Mouse (Mus musculus) T-helper 2 cell (primary cell): ENCODE measurements around the gene Dnaic2.

Experiments used
- in situ Hi-C: fragments of 300-600 bp; cut with MboI, MseI; formaldehyde crosslinking; loops from one replicate; pipeline ENCODE4 v1.15.1; 2025; ENCODE audit warnings: high pct_unique_total_duplicates

The Dnaic2 gene

DNA sequence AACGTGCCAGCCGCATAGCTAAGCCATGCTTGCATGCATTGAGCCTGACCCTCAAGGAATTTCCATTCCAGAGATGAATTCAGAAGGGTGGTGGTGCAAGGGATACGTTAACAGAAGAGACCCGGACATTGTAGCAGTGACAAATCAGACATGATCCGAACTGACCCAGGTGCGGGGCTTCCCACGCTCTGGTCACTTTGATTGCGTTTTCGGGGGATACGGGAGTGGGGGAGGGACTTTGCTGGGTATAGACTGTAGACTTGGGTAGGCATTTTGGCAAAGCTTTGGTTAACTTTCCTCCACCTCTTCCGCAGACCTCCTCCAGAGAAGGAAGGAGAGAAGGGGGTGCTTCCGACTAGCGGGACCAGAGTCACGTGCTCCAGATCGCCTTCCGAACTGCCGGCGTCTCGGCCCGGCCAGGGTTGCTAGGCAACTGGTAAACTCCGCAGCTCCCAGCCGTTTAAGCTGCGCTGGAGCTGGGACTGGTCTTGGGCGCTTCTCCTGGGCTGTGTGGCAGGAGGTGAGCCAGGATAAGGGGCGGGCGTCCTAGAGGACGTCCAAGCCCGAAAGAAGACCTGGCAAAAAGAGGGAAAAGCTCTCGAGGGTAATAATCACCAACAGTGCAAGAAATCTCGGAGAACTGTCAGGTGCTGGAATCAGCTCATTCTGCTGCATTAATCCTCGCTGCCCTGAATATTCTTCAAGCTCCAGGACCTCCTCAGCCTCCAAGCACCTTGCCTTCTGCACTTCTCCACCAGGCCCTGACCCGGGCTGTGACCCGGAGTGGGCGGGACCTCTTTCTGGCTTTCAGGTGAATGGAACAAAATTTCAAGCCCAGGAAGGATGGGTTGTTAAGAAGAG, at the start of gene Dnaic2:
Gene Dnaic2, plus strand, starts transcription at position 444 of the 861 bp plus-strand sequence.
- in situ Hi-C loops, result no loop called here

DNA sequence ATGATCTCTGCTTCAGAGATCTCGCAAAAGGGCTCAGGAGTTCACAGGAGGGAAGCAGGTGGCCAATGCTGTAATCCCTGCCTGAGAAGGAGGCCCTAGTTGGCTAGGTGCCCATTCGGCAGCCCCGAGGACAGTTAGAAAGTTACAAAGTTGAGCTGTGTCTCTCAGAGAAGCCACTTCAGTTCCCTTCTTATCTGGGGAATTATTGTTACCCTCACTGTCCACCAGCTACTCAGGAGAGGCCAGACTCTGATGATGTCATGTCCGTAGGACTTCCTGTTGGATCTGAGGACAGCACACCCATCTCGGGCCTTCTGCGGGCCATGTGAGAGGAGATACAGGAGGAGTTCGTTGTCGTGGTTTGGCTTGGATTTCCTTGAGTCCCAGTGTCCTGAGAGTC, 47.6 kb upstream of the Dnaic2 start:
- in situ Hi-C loops, result loop anchor here (10.0 kb wide), 1 partner anchor 725 kb away; the partner anchor contains the start of gene Mrpl58

DNA sequence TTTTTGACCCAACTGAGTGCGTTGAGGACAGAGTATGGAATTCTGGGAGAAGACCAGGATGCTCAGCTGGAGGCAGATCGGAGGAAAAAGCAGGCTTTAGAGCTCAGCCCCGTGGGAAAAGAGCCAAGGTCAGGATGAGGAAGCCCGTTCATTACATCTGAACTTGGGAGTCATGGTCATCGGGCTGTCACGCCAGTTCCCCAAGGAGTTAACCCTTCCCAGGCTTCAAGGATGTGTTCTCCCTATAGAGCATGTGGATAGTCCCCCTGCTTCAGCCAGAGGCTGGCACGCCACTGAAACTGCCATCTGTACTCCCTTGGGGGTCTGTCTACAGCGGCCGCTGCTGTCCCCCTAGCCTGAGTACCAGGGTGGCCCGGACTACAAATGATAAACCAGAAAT, 46.9 kb upstream of the Dnaic2 start:
- in situ Hi-C loops, result no loop called here

DNA sequence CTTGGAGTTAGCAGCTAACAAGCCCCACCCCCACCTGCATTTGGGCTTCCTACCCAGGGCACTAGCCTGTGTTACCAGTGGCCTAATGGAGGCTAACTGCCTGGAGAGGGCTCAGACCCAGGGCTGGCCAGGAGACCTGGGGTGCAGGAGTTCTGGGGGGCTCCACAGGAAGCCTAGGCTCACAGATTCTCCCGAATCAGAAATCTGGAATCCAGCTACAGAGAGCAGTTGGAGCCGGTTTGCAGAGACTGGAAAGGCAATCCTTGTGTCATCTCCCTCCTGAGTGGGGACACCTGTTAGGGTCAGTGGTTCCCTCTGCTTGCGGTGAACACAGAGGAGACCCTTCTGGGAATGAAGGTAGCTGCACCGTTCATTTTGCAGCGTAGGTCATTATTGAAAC, 46.2 kb upstream of the Dnaic2 start:
- in situ Hi-C loops, result no loop called here

DNA sequence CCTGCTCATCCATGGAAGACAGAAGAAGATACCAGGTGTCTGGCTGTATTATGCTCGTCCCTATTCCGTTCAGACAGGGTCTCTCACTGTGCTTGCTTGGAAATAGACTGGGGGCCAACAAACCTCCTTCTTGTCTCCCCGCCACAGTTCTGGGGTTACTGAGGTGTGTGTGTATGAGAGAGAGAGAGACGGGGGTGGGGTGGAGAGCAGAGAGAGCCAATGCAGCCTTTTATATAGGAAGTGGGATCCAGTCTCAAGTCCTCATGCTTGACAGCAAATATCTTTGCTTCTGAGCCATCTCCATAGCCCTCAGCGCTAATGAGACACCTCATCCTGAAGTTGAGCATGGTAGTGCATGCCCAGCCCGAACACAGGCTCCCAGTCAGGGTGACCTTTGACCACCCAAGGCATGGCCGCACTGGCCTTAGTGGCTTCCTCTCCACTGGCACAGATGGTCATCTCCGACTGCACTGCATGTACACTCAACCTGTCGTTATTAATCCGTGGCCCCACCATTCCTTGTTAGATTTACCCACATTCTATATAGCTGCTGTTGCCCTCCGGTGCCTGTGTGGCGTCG, 44.8 kb upstream of the Dnaic2 start:
- in situ Hi-C loops, result no loop called here

DNA sequence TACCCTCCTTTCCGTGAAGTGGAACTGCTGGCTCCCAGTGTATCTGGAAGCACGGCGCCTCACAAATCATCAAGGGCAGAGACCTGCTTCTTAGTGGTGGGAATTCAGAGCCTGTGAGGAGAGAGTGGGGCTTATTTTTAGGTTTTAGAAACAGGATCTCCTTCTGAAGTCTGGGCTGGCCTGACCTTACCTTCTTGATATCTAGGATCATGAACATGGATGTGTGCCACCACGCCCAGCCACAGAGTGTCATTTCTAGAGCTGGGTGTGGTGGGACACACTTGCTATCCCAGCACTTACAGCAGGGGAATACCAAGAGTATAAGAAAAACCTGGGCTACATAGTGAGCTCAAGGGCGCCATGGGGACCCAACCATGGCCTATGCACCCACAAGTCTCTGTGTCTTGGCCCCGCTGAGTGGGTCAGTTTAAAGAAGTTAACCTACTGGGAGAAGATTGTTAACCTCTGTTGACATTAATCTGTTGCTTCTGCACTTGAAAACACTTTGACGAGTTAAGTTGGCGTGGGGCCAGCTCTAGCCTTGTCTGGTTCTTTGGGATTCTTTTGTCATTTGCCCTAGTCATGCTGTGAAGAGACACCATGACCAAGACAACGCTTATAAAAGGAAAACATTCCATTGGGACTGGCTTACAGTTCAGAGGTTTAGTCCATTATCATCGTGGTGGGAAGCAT, 44.0 kb upstream of the Dnaic2 start:
- in situ Hi-C loops, result no loop called here

DNA sequence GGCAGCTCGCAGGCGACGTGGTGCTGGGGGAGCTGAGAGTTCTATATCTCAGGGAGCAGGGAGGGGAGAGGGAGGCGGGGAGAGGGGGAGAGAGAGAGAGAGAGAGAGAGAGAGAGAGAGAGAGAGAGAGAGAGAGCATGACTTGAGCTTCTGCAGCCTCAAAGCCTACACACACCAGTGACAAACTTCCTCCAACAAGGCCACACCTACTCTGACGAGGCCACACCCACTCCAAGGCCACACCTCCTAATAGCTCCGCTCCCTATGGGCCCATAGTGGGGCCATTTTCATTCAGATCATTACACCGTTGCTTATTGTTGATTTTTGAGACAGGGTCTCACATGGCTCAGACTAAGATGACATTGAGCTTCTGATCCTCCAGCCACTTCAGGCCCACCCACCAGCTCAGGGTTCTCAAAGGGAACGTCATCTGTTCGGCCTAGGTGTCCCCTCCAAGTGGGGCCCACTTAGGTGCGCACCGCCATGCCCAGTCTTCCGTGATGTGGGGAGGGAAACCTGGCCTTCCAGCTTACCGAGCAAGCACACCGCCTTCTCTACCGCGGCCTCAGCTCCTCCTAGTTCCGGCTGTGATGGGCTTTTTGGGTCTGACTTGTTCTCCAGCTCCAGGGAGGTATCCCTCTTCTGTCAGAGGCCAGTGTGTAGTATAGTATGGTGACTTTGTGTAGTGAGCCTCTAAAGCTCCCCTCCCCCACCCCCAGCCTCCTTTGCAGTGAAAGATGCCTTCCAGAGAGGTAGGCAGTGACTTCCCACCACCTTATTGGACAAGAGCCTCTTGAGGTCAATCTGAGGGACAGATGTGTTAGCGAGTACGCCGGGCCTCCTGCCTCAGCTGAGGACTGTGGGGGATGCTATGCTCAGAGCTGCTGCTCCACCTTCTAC, 43.2 kb upstream of the Dnaic2 start:
- in situ Hi-C loops, result no loop called here

DNA sequence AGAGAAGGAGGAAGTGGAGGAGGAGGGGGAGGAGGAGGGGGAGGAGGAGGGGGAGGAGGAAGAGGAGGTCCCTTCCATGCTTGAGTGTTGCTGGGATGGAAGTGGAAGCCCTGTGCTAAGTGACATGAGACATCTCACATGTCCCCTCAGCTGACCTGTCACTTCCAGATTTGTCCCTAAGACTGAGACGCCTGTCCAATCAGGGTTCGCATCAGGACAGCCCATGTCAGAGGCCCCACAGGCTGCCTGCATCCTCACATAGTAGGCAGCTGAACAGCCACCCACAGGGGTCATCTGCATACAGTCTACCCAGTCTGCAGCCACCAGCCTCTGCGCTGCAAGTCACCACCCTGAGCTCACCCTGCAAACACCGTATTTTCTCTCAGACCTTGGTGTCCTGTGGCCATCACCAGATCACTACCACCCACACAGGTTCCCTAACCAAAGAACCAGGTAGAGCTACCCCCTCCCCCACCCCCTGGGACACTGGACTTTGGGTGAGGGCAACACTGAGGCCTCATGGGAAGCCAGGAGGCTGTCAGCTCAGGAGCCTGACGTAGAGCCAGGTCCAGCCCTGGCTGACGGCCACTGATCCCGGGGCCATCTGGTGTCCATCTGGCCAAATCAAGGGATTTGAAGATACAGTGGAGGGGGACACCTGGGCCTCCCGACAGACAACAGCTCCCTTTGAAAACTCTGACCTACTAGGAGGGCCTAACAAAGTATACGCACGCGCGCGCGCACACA, 42.4 kb upstream of the Dnaic2 start:
- in situ Hi-C loops, result no loop called here

DNA sequence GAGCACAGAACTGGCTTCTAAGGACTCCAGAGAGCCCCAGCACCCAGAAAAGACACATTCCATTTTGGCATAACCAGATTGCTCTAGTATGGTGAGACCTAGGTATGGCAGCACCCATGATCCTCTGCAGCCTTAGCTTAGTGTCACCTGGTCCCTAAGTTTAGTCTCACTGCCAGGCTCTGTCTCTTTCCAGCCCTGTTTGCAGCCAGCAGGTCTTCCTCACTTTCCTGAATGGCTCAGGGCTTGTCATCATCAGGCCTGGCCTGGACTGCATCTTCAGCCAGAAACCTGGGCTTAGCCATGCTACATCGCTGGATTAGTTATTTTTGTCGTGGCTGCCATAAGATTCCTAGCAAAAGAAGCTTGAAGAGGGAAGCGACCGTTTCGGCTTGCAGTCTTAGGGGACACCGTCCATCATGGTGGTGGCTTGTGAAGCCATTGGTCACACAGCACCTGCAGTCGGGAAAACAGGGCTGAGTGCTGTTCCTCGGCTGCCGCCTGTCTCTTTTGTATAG, 41.6 kb upstream of the Dnaic2 start:
- in situ Hi-C loops, result no loop called here

DNA sequence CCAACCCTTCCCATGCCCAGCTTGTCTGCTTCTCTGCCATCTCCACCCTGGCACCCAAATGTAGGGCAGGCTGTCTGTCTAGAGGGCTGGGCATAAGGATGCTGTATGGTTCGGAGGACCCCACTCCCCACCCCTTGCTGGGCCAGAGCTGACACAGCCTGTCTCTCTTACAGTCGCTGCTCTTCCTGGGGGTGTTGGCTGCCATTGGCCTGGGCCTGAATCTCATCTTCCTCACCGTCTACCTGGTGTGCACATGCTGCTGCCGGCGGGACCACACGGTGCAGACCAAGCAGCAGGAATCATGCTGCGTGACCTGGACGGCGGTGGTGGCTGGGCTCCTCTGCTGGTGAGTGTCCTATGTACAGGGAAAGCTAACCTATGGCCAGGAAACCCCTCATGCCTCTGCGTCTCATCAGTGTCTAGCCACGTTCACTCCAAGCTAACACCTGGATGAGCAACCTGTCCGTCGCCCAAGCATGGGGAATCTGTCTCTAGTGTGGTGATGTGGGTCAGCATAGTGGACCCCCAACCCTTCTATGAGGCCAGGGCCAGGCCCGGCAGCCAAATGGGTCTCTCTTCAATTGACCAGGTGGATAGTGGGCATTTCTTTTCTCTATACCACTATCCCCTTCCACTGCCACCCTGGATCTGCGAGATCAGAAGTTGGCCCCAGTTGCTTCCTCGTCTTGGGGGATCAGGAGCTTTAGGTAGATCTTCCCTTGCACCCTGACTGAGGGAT, 40.8 kb upstream of the Dnaic2 start:
- in situ Hi-C loops, result no loop called here

DNA sequence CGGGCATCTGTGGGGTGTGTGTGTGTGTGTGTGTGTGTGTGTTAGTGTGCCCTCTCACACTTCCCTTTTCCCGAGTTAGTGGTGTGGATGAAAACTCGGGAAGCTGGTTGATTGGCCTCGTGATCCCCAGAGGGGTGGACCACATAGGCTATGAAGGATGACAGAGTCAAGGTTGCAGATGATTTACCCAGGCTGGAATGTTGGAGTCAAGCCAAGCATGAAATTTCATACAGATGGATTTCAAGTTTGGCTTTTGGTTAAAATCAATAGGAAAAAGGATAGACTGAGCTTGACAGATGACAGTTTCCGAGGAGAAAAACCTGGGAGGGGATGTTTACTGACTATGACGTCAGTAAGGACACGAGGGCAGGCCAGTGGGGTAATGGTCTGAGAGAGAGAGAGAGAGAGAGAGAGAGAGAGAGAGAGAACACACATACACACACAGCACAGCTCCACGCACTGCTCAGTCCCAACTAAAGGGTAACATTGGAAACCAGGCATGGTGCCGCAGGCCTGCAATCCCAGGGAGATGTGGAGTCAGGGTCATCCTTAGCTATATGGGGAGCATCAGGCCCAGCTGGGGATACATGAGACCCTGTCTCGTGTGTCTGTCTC, 39.5 kb upstream of the Dnaic2 start:
- in situ Hi-C loops, result no loop called here

DNA sequence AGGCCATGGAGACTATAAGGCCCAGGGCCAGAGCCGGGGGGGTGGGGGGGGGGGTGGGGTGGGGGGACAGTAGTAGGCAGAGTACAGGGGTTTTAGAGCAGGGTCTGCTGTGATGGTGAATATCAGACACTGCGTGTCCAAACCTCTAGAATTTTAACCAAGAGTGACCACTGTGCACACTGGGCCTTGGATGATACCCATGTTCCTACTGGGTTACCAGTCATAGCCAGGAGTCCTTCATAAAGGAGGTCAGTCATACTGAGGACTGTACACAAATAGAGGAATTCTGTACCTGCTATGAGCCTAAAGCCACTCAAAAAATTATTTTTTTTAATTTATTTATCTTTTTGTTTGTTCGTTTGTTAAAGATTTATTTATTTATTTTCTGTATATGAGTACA, 38.5 kb upstream of the Dnaic2 start:
- in situ Hi-C loops, result no loop called here

DNA sequence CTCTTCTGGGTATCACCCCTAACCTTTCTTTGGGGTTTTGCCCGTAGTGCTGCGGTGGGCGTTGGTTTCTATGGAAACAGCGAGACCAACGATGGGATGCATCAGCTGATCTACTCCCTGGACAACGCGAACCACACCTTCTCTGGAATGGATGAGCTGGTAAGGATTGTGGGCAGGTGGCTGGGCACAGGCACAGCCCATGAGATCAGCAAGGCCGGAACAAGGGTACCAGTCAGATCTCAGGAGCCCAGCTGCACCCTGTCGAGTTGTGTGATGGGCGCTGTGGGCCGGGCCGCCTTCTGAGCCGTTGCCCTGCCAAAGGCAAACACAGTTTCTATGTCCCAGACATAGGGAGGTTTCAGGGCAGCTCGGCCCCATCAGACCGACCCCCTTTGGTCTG, 37.0 kb upstream of the Dnaic2 start:
- in situ Hi-C loops, result no loop called here

DNA sequence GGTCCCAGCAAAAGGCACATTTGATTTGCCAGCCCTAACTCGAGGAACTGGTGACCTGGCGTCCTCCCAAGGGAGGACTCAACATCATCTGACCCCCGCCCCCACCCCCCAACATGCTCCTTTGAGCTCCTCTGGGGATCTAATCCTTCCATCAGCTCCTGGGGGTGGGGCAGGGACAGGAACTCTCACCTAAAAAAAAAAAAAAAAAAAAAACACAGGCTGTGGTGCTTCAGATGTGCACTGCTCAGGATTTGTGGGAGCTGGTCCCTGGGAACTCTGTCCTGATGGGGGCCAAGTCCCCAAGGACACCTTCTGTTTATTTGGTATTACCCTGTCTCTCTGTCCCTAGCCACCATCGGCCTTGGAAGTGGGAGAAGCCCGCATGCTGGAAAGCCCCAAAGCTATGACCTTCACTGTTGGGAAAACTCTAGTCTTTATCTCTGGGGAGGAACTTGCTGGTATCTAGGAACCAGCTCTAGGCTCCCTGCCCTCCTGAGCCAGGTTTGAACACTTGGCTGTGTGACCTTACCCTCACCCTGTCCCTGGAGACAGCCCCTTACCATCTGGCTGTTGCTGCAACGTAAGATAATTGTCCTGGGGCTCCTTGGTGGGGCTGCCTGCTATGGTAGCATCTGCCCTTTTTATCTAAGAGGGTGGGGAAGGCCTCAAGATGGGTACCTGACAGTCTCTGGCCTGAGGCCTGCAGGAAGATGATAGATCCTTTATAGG, 35.6 kb upstream of the Dnaic2 start:
- in situ Hi-C loops, result no loop called here

DNA sequence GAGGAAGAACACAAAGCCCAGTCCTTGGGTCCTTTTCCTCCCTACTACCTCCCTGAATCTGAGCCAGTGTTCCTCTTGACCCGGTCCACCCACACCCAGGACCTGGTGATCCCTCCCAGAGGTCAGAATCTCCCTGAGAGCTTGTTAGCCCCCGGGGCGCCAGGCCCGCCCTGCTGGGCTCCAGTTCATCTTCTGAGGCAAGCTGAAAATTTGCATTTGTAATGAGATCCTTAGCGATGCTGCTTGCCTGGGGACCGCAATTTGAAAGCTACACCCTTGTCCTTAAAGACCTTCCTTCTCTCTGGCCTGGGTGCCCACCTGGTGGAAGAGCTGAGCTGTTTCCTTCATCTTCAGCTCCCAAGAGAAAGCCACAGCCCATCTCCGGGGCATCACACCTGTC, 34.6 kb upstream of the Dnaic2 start:
- in situ Hi-C loops, result no loop called here

DNA sequence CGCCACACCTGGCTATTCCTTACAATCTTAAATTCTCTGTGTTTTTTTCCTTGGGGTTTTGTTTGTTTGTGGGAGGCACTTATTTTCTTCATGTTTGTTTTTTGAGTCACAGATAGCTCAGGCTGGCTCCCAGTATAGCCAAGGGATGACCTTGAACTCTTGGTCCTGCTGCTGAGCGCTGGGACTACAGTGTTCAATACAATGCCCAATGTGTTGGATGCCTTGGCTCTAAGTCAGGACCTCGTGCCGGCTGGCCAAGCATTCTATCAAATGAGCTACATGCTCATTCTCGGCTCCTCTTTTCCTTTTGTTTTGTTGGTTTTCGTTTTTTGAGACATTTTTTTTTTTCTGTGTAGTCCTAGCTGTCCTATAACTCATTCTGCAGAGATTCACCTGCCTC, 33.8 kb upstream of the Dnaic2 start:
- in situ Hi-C loops, result no loop called here

DNA sequence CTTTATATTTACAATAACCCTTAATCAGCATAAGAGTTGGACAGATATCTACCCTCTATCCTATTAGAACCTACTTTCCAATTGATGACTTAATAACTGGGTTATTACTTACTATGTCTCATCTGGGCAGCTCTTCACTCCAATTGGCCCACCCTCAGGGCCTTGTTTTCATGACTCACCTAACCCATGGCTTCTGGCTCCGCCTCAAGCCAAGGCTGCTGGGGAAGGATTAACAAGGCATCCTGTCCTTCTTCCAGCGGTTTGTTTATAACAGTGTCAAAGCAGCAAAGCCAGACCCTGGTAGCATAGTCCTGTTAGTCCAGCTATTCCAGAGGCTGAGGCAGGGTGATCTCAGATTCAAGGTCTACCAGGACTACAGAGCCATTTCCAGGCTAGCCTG, 32.8 kb upstream of the Dnaic2 start:
- in situ Hi-C loops, result no loop called here

DNA sequence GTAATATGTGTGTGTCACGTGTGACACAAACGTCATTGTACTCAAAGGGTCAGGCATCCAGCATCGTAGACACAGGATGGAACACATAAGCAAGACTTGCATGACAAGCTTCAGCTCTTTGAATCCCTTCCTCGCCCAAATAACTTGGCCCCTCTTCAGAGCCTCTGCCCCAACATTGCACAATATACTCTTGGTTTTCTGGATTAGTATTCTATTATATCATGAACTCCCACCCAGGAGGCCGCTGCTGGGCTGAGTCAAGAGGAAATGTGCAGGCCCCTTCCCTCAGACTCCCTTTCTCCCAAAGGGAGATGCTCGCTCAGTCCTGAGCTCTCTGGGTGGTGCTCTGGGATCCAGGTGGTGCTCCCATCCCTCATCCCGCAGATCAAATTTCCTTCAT, 28.7 kb upstream of the Dnaic2 start:
- in situ Hi-C loops, result no loop called here

DNA sequence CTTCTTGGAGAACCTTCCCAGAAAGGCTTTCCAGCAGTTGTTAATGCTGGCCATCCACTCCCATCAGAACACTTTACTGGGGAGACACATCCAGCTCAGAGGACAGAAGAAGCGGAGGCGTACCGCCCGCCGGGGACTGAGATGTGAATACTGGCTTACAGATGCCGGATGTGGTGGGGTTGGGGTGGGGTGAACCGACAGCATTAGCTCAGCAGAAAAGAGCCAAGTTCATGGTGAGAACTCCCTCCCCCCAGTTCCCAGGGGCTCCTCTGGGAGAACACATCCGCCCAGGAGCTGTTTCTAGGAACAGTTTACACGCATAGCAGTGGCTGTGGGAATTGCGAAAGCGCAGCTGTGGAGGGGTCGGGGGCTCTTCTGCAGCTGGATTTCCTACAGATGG, 27.7 kb upstream of the Dnaic2 start:
- in situ Hi-C loops, result no loop called here
